Mouse (Mus musculus) embryonic facial prominence, embryonic 11.5 days (tissue): ENCODE measurements around the gene Rptor. TPM values are rescaled to one million over a fixed set of nuclear protein-coding genes. Genes with fewer than 3 reads are reported as not detected.

Experiments used
- ATAC-seq: fragments of 200-750 bp; cut with Nextera tagmentation; replicated peaks from 2 replicates; pipeline ENCODE4 v1.8.0; 2017; ENCODE audit warnings: low read depth; ENCODE audit not compliant: insufficient number of reproducible peaks, low FRiP score, low TSS enrichment
- DNase-seq: peaks from one replicate; pipeline ENCODE4 v3.0.0-alpha.2; 2015; ENCODE audit warnings: low spot score
- H3K27ac ChIP-seq: fragments of 300-500 bp; sonication (generic); replicated peaks from 2 replicates; pipeline ENCODE4 v1.5.1; 2014; ENCODE audit warnings: mild to moderate bottlenecking, low read depth, low read length, control low read depth
- H3K27me3 ChIP-seq: fragments of 300-500 bp; sonication (generic); 2 replicates; pipeline ENCODE4 v1.6.1; 2014; ENCODE audit warnings: mild to moderate bottlenecking, low read length, moderate library complexity, mixed read lengths; ENCODE audit not compliant: control insufficient read depth, insufficient read depth
- H3K36me3 ChIP-seq: fragments of 300-500 bp; sonication (generic); replicated peaks from 2 replicates; pipeline ENCODE4 v1.6.1; 2014; ENCODE audit warnings: low read depth, mild to moderate bottlenecking, low read length, moderate library complexity, mixed read lengths; ENCODE audit not compliant: control insufficient read depth, insufficient read depth
- H3K4me1 ChIP-seq: fragments of 300-500 bp; sonication (generic); 2 replicates; pipeline ENCODE4 v1.6.1; 2014; ENCODE audit warnings: low read length, mixed read lengths; ENCODE audit not compliant: control insufficient read depth, insufficient read depth
- H3K4me2 ChIP-seq: fragments of 300-500 bp; sonication (generic); 2 replicates; pipeline ENCODE4 v1.6.1; 2014; ENCODE audit warnings: low read depth, mild to moderate bottlenecking, control low read depth, low read length, moderate library complexity
- H3K4me3 ChIP-seq: fragments of 300-500 bp; sonication (generic); 2 replicates; pipeline ENCODE4 v1.5.1; 2014; ENCODE audit warnings: low read depth, low read length, control low read depth
- H3K9ac ChIP-seq: fragments of 300-500 bp; sonication (generic); replicated peaks from 2 replicates; pipeline ENCODE4 v1.6.1; 2014; ENCODE audit warnings: mild to moderate bottlenecking, control low read depth, low read length
- H3K9me3 ChIP-seq: fragments of 300-500 bp; sonication (generic); replicated peaks from 2 replicates; pipeline ENCODE4 v1.6.1; 2016; ENCODE audit warnings: mild to moderate bottlenecking, low read length, inconsistent platforms, mixed read lengths; ENCODE audit not compliant: control insufficient read depth
- WGBS: fragments of 180-500 bp; shearing (Covaris S2); extraction: QIAGEN DNeasy Blood & Tissue Kit; methylation state at CpG from one replicate; pipeline ENCODE4 v1.1.7; 2014; 5-methylcytosine and 5-hydroxymethylcytosine counted together
- polyA plus RNA-seq: library from polyadenylated mRNA; unstranded; fragments of >200 nt; fragmentation: Nextera tagmentation; extraction: Ambion mirVana; gene quantifications from 2 replicates; pipeline ENCODE4 v1.2.1, GENCODE M21; 2014

The Rptor gene
- polyA plus RNA-seq, 1 experiment from 2014 or later = 10.1 TPM

GRCm38 (mm10) chr11:119758705-119759327, 156.1 kb downstream of the Rptor start:
- no peak overlapping the region for H3K27ac ChIP-seq
- 83% methylated on average over 7 of the region's 7 CpGs for WGBS
- DNase-seq = no peak
- H3K4me1 ChIP-seq = no peaks in the 10 kb centered on the region
- no peaks in the 10 kb centered on the region for H3K9me3 ChIP-seq
- H3K4me2 ChIP-seq = no peak overlapping the region
- no peak for ATAC-seq
- no peaks in the 10 kb centered on the region for H3K27me3 ChIP-seq
- no peak overlapping the region for H3K9ac ChIP-seq
- H3K4me3 ChIP-seq = no peak overlapping the region
- H3K36me3 ChIP-seq = no peaks in the 10 kb centered on the region

- WGBS = 94% methylated on average over 9 of the region's 9 CpGs
Observed at GRCm38 (mm10) chr11:119762911-119763310, 160.2 kb downstream of the Rptor start.

GRCm38 (mm10) chr11:119766023-119766422, 163.3 kb downstream of the Rptor start:
- H3K4me3 ChIP-seq = no peak overlapping the region
- no peak overlapping the region for H3K27ac ChIP-seq
- H3K9me3 ChIP-seq = no peaks in the 10 kb centered on the region
- no peak for ATAC-seq
- H3K4me2 ChIP-seq = no peak overlapping the region
- H3K27me3 ChIP-seq = no peaks in the 10 kb centered on the region
- H3K36me3 ChIP-seq = no peaks in the 10 kb centered on the region
- H3K9ac ChIP-seq = no peak overlapping the region
- 83% methylated on average over 6 of the region's 6 CpGs for WGBS
- DNase-seq = no peak
- H3K4me1 ChIP-seq = no peaks in the 10 kb centered on the region

More at GRCm38 (mm10) chr11:119762911-119763310, 160.2 kb downstream of the Rptor start:
- DNase-seq = no peak
- no peak overlapping the region for H3K4me3 ChIP-seq
- no peak overlapping the region for H3K9ac ChIP-seq
- H3K4me2 ChIP-seq = no peak overlapping the region
- no peaks in the 10 kb centered on the region for H3K4me1 ChIP-seq
- no peak overlapping the region for H3K27ac ChIP-seq
- ATAC-seq = no peak
- no peaks in the 10 kb centered on the region for H3K36me3 ChIP-seq
- no peaks in the 10 kb centered on the region for H3K9me3 ChIP-seq
- H3K27me3 ChIP-seq = no peaks in the 10 kb centered on the region

- Histone ChIP-seq H3K9ac (no peak overlapping the region), H3K27ac (no peak overlapping the region), H3K27me3 (no peaks in the 10 kb centered on the region), H3K9me3 (no peaks in the 10 kb centered on the region), H3K4me3 (no peak overlapping the region), H3K4me2 (no peak overlapping the region), H3K4me1 (no peaks in the 10 kb centered on the region), H3K36me3 (no peaks in the 10 kb centered on the region)
- no peak for DNase-seq
- WGBS = 77% methylated on average over 5 of the region's 5 CpGs
- ATAC-seq = no peak
Observed at GRCm38 (mm10) chr11:119766782-119767459, 164.2 kb downstream of the Rptor start.

GRCm38 (mm10) chr11:119767525-119767924, 164.8 kb downstream of the Rptor start:
- H3K9me3 ChIP-seq = no peaks in the 10 kb centered on the region
- no peak overlapping the region for H3K9ac ChIP-seq
- no peak overlapping the region for H3K4me2 ChIP-seq
- DNase-seq (no peak), ATAC-seq (no peak)
- H3K4me3 ChIP-seq = no peak overlapping the region
- no peaks in the 10 kb centered on the region for H3K4me1 ChIP-seq
- 71% methylated on average over 6 of the region's 6 CpGs for WGBS
- no peak overlapping the region for H3K27ac ChIP-seq
- H3K27me3 ChIP-seq = no peaks in the 10 kb centered on the region
- no peaks in the 10 kb centered on the region for H3K36me3 ChIP-seq

- no peaks in the 10 kb centered on the region for H3K9me3 ChIP-seq
- ATAC-seq = no peak
- no peak overlapping the region for H3K9ac ChIP-seq
- no peak overlapping the region for H3K4me3 ChIP-seq
- DNase-seq = no peak
- H3K4me2 ChIP-seq = no peak overlapping the region
- H3K27ac ChIP-seq = no peak overlapping the region
- no peaks in the 10 kb centered on the region for H3K27me3 ChIP-seq
- no peaks in the 10 kb centered on the region for H3K36me3 ChIP-seq
- H3K4me1 ChIP-seq = no peaks in the 10 kb centered on the region
- WGBS = 97% methylated on average over 4 of the region's 4 CpGs
Observed at GRCm38 (mm10) chr11:119768511-119768910, 165.8 kb downstream of the Rptor start.

DNA sequence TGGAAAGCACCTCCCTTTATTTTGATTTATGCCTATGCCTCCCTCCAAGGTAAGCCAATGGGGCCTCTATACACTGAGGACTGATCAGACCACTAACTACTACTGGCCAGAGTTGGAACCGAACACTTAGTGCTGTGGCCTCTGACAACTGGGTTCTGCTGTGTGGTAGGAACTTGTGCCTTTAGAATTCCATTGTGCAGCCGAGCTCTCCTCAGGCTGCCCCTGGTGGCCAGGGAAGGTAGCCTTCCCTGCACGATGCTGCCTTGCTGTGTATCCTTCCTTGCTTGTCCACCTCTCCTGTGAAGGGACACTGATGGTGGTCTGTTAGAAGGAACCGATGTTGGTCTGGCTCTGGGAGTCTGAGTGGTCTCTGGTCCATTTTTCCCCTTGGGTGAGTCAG, 167.0 kb downstream of the Rptor start:
- Histone ChIP-seq H3K4me1 (no peaks in the 10 kb centered on the region), H3K4me2 (no peak overlapping the region), H3K27me3 (no peaks in the 10 kb centered on the region), H3K9me3 (no peaks in the 10 kb centered on the region), H3K27ac (no peak overlapping the region), H3K4me3 (no peak overlapping the region), H3K36me3 (no peaks in the 10 kb centered on the region), H3K9ac (no peak overlapping the region)
- WGBS = 69% methylated on average over 4 of the region's 4 CpGs
- DNase-seq = no peak
- ATAC-seq = no peak

DNA sequence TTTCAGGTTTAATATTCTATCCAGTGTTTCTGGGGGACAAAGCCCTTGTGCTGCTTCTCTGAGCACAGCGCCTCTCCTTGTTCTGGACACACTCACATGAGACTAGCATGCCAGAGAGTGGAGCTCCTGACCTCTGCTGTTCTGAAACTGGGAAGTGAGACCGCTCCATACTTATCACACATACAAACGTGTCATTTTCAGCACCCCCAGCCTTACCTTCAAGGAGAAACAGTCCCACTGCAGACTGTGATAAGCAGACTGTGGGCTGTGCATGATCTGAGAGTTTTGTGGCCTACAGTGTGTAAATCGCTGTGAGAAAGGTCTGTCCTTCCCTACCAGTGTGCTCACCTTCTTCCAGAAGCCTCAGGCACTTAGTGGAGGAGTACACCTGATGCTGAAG, 168.3 kb downstream of the Rptor start:
- H3K4me3 ChIP-seq = no peak overlapping the region
- DNase-seq (no peak), ATAC-seq (no peak)
- H3K27me3 ChIP-seq = no peaks in the 10 kb centered on the region
- no peak overlapping the region; the same call in 1 of the 2 replicates for H3K9ac ChIP-seq
- no peak overlapping the region for H3K27ac ChIP-seq
- no peaks in the 10 kb centered on the region for H3K4me1 ChIP-seq
- H3K9me3 ChIP-seq = no peaks in the 10 kb centered on the region
- 93% methylated on average over 4 of the region's 4 CpGs for WGBS
- no peaks in the 10 kb centered on the region for H3K36me3 ChIP-seq
- H3K4me2 ChIP-seq = no peak overlapping the region
